Mouse (Mus musculus) thymus, adult 2 months (tissue): ENCODE measurements at regions not wholly inside any gene's neighbourhood (a gene's known extent, or its start where the extent isn't known, plus 50 kb on each side); places are given as distances from the start of the nearest gene placed in this dataset.

Source experiments
- CTCF ChIP-seq: fragments of 200-500 bp; IDR thresholded peaks from 2 replicates; pipeline ENCODE4 v1.5.1; 2012; ENCODE audit warnings: mild to moderate bottlenecking, control low read depth, low read length, moderate library complexity, borderline replicate concordance; ENCODE audit not compliant: control insufficient read depth, poor library complexity, insufficient read depth; ENCODE audit errors: extremely low read depth
- POLR2A ChIP-seq: fragments of 200-500 bp; IDR thresholded peaks from 2 replicates; pipeline ENCODE4 v1.6.1; 2012; ENCODE audit warnings: mild to moderate bottlenecking, low read length, control low read depth, moderate library complexity; ENCODE audit not compliant: control insufficient read depth, poor library complexity, insufficient read depth; ENCODE audit errors: extremely low read depth

DNA sequence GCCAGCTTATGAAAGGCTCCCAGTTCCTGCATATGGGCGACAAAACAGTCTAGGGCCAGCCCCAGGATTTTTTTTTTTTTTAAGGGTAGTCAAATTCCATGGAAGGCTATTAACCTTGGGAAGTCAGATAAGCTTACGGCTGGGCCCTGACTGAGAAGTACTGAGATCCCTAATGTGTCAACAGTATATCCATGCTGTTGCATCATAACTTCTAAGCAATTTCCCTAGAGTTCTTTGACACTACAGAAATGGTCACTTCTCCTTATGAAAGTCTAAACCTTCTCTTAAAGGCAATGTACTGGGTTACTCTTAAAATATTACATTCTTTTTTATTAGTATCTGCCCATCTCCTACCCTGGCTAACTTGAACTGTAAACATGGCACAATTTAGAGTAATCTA is 101.1 kb upstream of the Inhba start:
- no peak for TF ChIP-seq CTCF
- TF ChIP-seq POLR2A: no peak
